Comparison of ENCODE assay signal across 24 mouse cellular contexts in the genomic region with DNA sequence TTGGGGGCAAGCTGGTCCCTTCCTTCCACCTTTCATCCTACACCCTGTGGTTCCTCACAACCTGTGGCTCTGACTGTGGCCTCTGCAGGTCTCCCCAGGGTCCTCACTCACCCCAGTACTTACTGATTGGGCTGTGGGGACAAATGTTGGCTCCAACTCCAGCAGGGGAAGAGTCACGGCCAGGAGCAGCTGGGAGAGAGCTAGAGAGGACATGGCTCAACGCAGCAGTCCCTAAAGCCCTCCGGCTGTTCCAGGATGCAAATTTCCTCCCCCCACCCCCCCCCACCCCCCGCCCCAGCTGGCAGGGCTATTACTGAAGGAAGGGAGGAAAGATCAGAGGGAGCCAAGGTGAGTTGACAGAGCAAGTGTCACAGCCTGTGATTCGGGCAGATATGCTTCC. TPM values are rescaled to one million over a fixed set of nuclear protein-coding genes. Genes with fewer than 3 reads are reported as not detected.
DNase-seq lines count a peak whose midpoint lies in the region; ATAC-seq and TF ChIP-seq lines count a peak whose summit lies in the region.
"Had no signal": no experiment of that assay in that cellular context is flagged by ENCODE, and none has a peak within 500 bp of the region (broad histone marks: within the 10 kb centered on the region; RNA-seq: fewer than 3 reads in every experiment).

A gene (minus strand): TSS at position 230 of the 400 bp plus-strand sequence.

- H3K27me3 ChIP-seq in heart, embryonic 10.5 days (ENCODE audit: insufficient read depth, poor library complexity, severe bottlenecking): no peaks in the 10 kb centered on the region
- H3K27me3 ChIP-seq in stomach, embryonic 14.5 days (ENCODE audit: control insufficient read depth, insufficient read depth, low read length): no peaks in the 10 kb centered on the region
- H3K27me3 ChIP-seq in stomach, postnatal 0 days (ENCODE audit: control insufficient read depth, insufficient read depth, low read length): no peaks in the 10 kb centered on the region
- no peaks in the 10 kb centered on the region for H3K27me3 ChIP-seq in stomach, embryonic 15.5 days (replicated peaks)
- H3K27me3 ChIP-seq in stomach, embryonic 16.5 days (ENCODE audit: control insufficient read depth, insufficient read depth, low read length): no peaks in the 10 kb centered on the region
- H3K27me3 ChIP-seq: embryonic facial prominence, embryonic 12.5 days; forebrain, embryonic 13.5 days; forebrain, embryonic 15.5 days had no signal

- 35% methylated on average over 5 of the region's 5 CpGs for WGBS in heart, embryonic 10.5 days
- WGBS in stomach, embryonic 14.5 days: 32% methylated on average over 5 of the region's 5 CpGs
- 42% methylated on average over 5 of the region's 5 CpGs for WGBS in stomach, postnatal 0 days
- 42% methylated on average over 5 of the region's 5 CpGs for WGBS in stomach, embryonic 15.5 days
- 36% methylated on average over 5 of the region's 5 CpGs for WGBS in stomach, embryonic 16.5 days

- no peaks in the 10 kb centered on the region for H3K9me3 ChIP-seq in heart, embryonic 10.5 days
- H3K9me3 ChIP-seq in stomach, embryonic 14.5 days (ENCODE audit: control insufficient read depth, low read depth, low read length): no peaks in the 10 kb centered on the region
- H3K9me3 ChIP-seq in stomach, postnatal 0 days (ENCODE audit: control insufficient read depth, low read length): no peaks in the 10 kb centered on the region
- no peaks in the 10 kb centered on the region for H3K9me3 ChIP-seq in stomach, embryonic 15.5 days
- no peaks in the 10 kb centered on the region for H3K9me3 ChIP-seq in stomach, embryonic 16.5 days (replicated peaks; ENCODE audit: control insufficient read depth, low read length)
- H3K9me3 ChIP-seq: embryonic facial prominence, embryonic 10.5 days; embryonic facial prominence, embryonic 12.5 days; forebrain, embryonic 13.5 days; forebrain, embryonic 15.5 days had no signal

- H3K4me3 ChIP-seq in heart, embryonic 10.5 days: no peak within 1 kb of the TSS
- H3K4me3 ChIP-seq in stomach, embryonic 14.5 days (ENCODE audit: low read depth, low read length): no peak within 1 kb of the TSS
- H3K4me3 ChIP-seq in stomach, postnatal 0 days (ENCODE audit: low read depth, low read length): no peak within 1 kb of the TSS
- H3K4me3 ChIP-seq in stomach, embryonic 15.5 days (replicated peaks): no peak within 1 kb of the TSS
- H3K4me3 ChIP-seq in stomach, embryonic 16.5 days (replicated peaks; ENCODE audit: low read length): no peak within 1 kb of the TSS
- H3K4me3 ChIP-seq: embryonic facial prominence, embryonic 10.5 days; embryonic facial prominence, embryonic 12.5 days; forebrain, embryonic 13.5 days; forebrain, embryonic 15.5 days had no signal

- intact Hi-C loops in heart, postnatal 25 days (cut with DNase I): no loop called here

- no peak for ATAC-seq in stomach, embryonic 14.5 days (ENCODE audit: insufficient number of reproducible peaks, insufficient read depth, low FRiP score, low read depth)
- no peak for ATAC-seq in stomach, postnatal 0 days (ENCODE audit: low FRiP score, low TSS enrichment)
- no peak for ATAC-seq in stomach, embryonic 15.5 days (ENCODE audit: insufficient read depth, low FRiP score, low read depth)
- 0 out of 2 replicates have a peak, but pooled peaks have one; percentile 23 for ATAC-seq in stomach, embryonic 16.5 days (ENCODE audit: insufficient read depth, low FRiP score)
- ATAC-seq: activated CD4-positive, CD25-positive, alpha-beta regulatory T cell, adult 4 months; forebrain, embryonic 13.5 days; forebrain, embryonic 15.5 days had no signal

- no peak within 1 kb of the TSS for H3K4me2 ChIP-seq in stomach, embryonic 14.5 days (replicated peaks; ENCODE audit: low read depth, low read length)
- H3K4me2 ChIP-seq in stomach, postnatal 0 days (replicated peaks; ENCODE audit: low read depth): no peak within 1 kb of the TSS
- no peak within 1 kb of the TSS for H3K4me2 ChIP-seq in stomach, embryonic 15.5 days
- no peak within 1 kb of the TSS for H3K4me2 ChIP-seq in stomach, embryonic 16.5 days (ENCODE audit: low read depth, low read length)
- H3K4me2 ChIP-seq: embryonic facial prominence, embryonic 12.5 days; forebrain, embryonic 13.5 days; forebrain, embryonic 15.5 days had no signal

- no peak for TF ChIP-seq CTCF in stomach, postnatal 0 days (IDR thresholded peaks at IDR 0.05; ENCODE audit: low read depth)

- no peak within 1 kb of the TSS for H3K27ac ChIP-seq in heart, embryonic 10.5 days
- H3K27ac ChIP-seq in stomach, embryonic 14.5 days (ENCODE audit: low read length): peak within 1 kb of the TSS; percentile 67; the same call in 1 of the 2 replicates
- no peak within 1 kb of the TSS for H3K27ac ChIP-seq in stomach, postnatal 0 days (replicated peaks)
- H3K27ac ChIP-seq in stomach, embryonic 15.5 days: peak within 1 kb of the TSS; percentile 16; the same call in 1 of the 2 replicates
- H3K27ac ChIP-seq in stomach, embryonic 16.5 days (ENCODE audit: low read length): peak within 1 kb of the TSS; percentile 33; the same call in 1 of the 2 replicates
- H3K27ac ChIP-seq: embryonic facial prominence, embryonic 10.5 days; embryonic facial prominence, embryonic 12.5 days; forebrain, embryonic 13.5 days; forebrain, embryonic 15.5 days had no signal

- peaks cover 3% of the 10 kb centered on the region for H3K4me1 ChIP-seq in heart, embryonic 10.5 days
- H3K4me1 ChIP-seq in stomach, embryonic 14.5 days (ENCODE audit: control insufficient read depth, insufficient read depth, low read length): peaks cover 6% of the 10 kb centered on the region; the same call in 1 of the 2 replicates
- H3K4me1 ChIP-seq in stomach, postnatal 0 days (replicated peaks; ENCODE audit: control insufficient read depth, insufficient read depth): no peaks in the 10 kb centered on the region
- peaks cover 6% of the 10 kb centered on the region; the same call in 1 of the 2 replicates for H3K4me1 ChIP-seq in stomach, embryonic 15.5 days
- H3K4me1 ChIP-seq in stomach, embryonic 16.5 days (ENCODE audit: control insufficient read depth, insufficient read depth, low read length): peaks cover 8% of the 10 kb centered on the region
- H3K4me1 ChIP-seq: embryonic facial prominence, embryonic 10.5 days; embryonic facial prominence, embryonic 12.5 days; forebrain, embryonic 13.5 days; forebrain, embryonic 15.5 days had no signal

- peak; percentile 70 for DNase-seq in heart, embryonic 10.5 days (ENCODE audit: low spot score)
- no peak for DNase-seq in heart, postnatal 25 days (ENCODE audit: low spot score)
- no peak for DNase-seq in stomach, postnatal 0 days (ENCODE audit: low spot score)
- no peak for DNase-seq in T-cell, adult 2 months (ENCODE audit: low spot score)
- DNase-seq: adrenal gland, adult 8-10 months; adrenal gland, postnatal 14 days; adrenal gland, postnatal 36 days; cerebellum, adult 11-12 months; cerebellum, adult 2 months; cerebellum, adult 9-10 months; cerebellum, postnatal 10 days; cerebellum, postnatal 25 days had no signal

- no peaks in the 10 kb centered on the region for H3K36me3 ChIP-seq in heart, embryonic 10.5 days
- no peaks in the 10 kb centered on the region for H3K36me3 ChIP-seq in stomach, embryonic 14.5 days (ENCODE audit: control insufficient read depth, insufficient read depth, low read length)
- H3K36me3 ChIP-seq in stomach, postnatal 0 days (ENCODE audit: control insufficient read depth, insufficient read depth, low read length): no peaks in the 10 kb centered on the region
- H3K36me3 ChIP-seq in stomach, embryonic 15.5 days: no peaks in the 10 kb centered on the region
- no peaks in the 10 kb centered on the region for H3K36me3 ChIP-seq in stomach, embryonic 16.5 days (ENCODE audit: control insufficient read depth, insufficient read depth, low read length)
- H3K36me3 ChIP-seq: embryonic facial prominence, embryonic 10.5 days; embryonic facial prominence, embryonic 12.5 days; forebrain, embryonic 15.5 days had no signal

- TF ChIP-seq EP300 in stomach, postnatal 0 days (optimal IDR thresholded peaks at IDR 0.05): no peak

- H3K9ac ChIP-seq in stomach, embryonic 14.5 days (replicated peaks; ENCODE audit: low read depth, low read length): no peak within 1 kb of the TSS
- no peak within 1 kb of the TSS for H3K9ac ChIP-seq in stomach, postnatal 0 days (ENCODE audit: low read length)
- no peak within 1 kb of the TSS for H3K9ac ChIP-seq in stomach, embryonic 15.5 days
- H3K9ac ChIP-seq in stomach, embryonic 16.5 days (ENCODE audit: low read length): no peak within 1 kb of the TSS
- H3K9ac ChIP-seq: embryonic facial prominence, embryonic 12.5 days; forebrain, embryonic 13.5 days; forebrain, embryonic 15.5 days had no signal

RNA-seq across cellular contexts. Expression of the gene that starts here (rescaled TPM):
- 0.16 and 0.17 TPM in 2 replicates for polyA plus RNA-seq in heart, embryonic 10.5 days (2016; fragmentation: Nextera tagmentation; extraction: Ambion mirVana)
- total RNA-seq in heart, postnatal 25 days (2021): under 1 TPM; 0.08 to 0.11 TPM
- 0.59 and 0.81 TPM in 2 replicates for polyA plus RNA-seq in stomach, embryonic 14.5 days (2014; fragmentation: Nextera tagmentation; extraction: Ambion mirVana)
- polyA plus RNA-seq in stomach, postnatal 0 days (2015; fragmentation: Nextera tagmentation; extraction: Ambion mirVana): 0.12 and 0.24 TPM in 2 replicates
- polyA plus RNA-seq in stomach, embryonic 15.5 days (2015; fragmentation: Nextera tagmentation; extraction: Ambion mirVana): 0.33 and 0.34 TPM in 2 replicates
- polyA plus RNA-seq in stomach, embryonic 16.5 days (2015; fragmentation: Nextera tagmentation; extraction: Ambion mirVana): 0.37 and 0.41 TPM in 2 replicates
- total RNA-seq: adrenal gland, adult 18-20 months; adrenal gland, adult 8-10 months; adrenal gland, postnatal 14 days; adrenal gland, postnatal 36 days had no signal
- polyA plus RNA-seq: activated CD4-positive, CD25-positive, alpha-beta regulatory T cell, adult 4 months; C2C12; cerebellum, adult 2 months; cortical plate, adult 2 months; embryonic facial prominence, embryonic 10.5 days; forebrain, embryonic 11.5 days; forebrain, embryonic 13.5 days; forebrain, embryonic 15.5 days had no signal

Comparison
In these comparisons a context has a peak if more than half of its experiments do, and no peak if none do; other contexts are left out.
1. H3K27ac ChIP-seq: peak in stomach, embryonic 14.5 days (single experiment) and stomach, embryonic 15.5 days (single experiment); none in heart, embryonic 10.5 days (single experiment) and stomach, postnatal 0 days (single experiment).
2. Peak in DNase-seq in heart, embryonic 10.5 days; RNA of the gene not detected or under 1 TPM.
3. Peak in ATAC-seq and H3K27ac ChIP-seq in stomach, embryonic 16.5 days; RNA of the gene not detected or under 1 TPM.